Mouse (Mus musculus) CH12.LX (cell line): ENCODE data around the gene Gpatch1. TPM values are rescaled to one million over a fixed set of nuclear protein-coding genes. Genes with fewer than 3 reads are reported as not detected.
"Not testable (repeated sequence)": the region's sequence is repeated elsewhere in the genome, so short reads cannot be mapped to it uniquely, and the experiment has no call there.

Experiments
- DNase-seq: peaks from one replicate; pipeline ENCODE4 v3.0.0-alpha.2; 2013; ENCODE audit errors: extremely low read depth
- H3K27ac ChIP-seq: 2 replicates; pipeline ENCODE4 v1.5.1; 2012; ENCODE audit warnings: low read depth, mild to moderate bottlenecking, control low read depth, moderate library complexity; ENCODE audit not compliant: insufficient read depth
- H3K27me3 ChIP-seq: replicated peaks from 2 replicates; pipeline ENCODE3; 2012; ENCODE audit warnings: inconsistent platforms
- H3K36me3 ChIP-seq, 2 experiments: replicated peaks in 1 of 2; 2 replicates each; pipeline versions ENCODE3 to v1.6.1; 2012; ENCODE audit warnings: inconsistent platforms in 1 of 2, low read length in 1 of 2, mild to moderate bottlenecking in 1 of 2, mixed read lengths in 1 of 2, moderate library complexity in 1 of 2; ENCODE audit not compliant: control insufficient read depth in 1 of 2, insufficient read depth in 1 of 2
- H3K4me1 ChIP-seq, 2 experiments: 2 replicates each; pipeline ENCODE4 v1.6.1; 2012; ENCODE audit warnings: inconsistent platforms in 1 of 2, moderate library complexity in 1 of 2; ENCODE audit not compliant: insufficient read depth in 2 of 2, control insufficient read depth in 1 of 2
- H3K4me2 ChIP-seq: 2 replicates; pipeline ENCODE4 v1.6.1; 2012; ENCODE audit warnings: low read depth, mild to moderate bottlenecking, control low read depth; ENCODE audit not compliant: poor library complexity, insufficient read depth, severe bottlenecking
- H3K4me3 ChIP-seq, 3 experiments: fragments of 150-350 bp in 1 of 3; sonication (generic) in 1 of 3; replicated peaks in 1 of 3; 2 replicates each; pipeline versions ENCODE3 to v1.5.1; 2011 to 2012; ENCODE audit warnings: low read depth in 2 of 3, low read length in 2 of 3, mild to moderate bottlenecking in 2 of 3, moderate library complexity in 2 of 3, control low read depth in 1 of 3, improper control_type of control experiment in 1 of 3, inconsistent platforms in 1 of 3, mixed read lengths in 1 of 3; ENCODE audit not compliant: poor library complexity in 1 of 3
- H3K79me2 ChIP-seq: replicated peaks from 2 replicates; pipeline ENCODE4 v1.6.1; 2012; ENCODE audit warnings: mild to moderate bottlenecking, moderate library complexity; ENCODE audit not compliant: control insufficient read depth, poor library complexity, insufficient read depth, severe bottlenecking; ENCODE audit errors: extremely low read depth
- H3K9ac ChIP-seq: 2 replicates; pipeline ENCODE4 v1.6.1; 2012; ENCODE audit warnings: low read depth, mild to moderate bottlenecking, control low read depth, moderate library complexity; ENCODE audit not compliant: insufficient read depth
- H3K9me3 ChIP-seq: replicated peaks from 2 replicates; pipeline ENCODE3; 2012; ENCODE audit warnings: low read length, inconsistent platforms, mixed read lengths
- CHD1 ChIP-seq: IDR thresholded peaks from 2 replicates; pipeline ENCODE4 v1.6.1; 2012; ENCODE audit warnings: low read depth, low read length, improper control_type of control experiment, inconsistent platforms
- CHD2 ChIP-seq: IDR thresholded peaks from 2 replicates; pipeline ENCODE4 v1.6.1; 2011; ENCODE audit warnings: low read length, improper control_type of control experiment
- CTCF ChIP-seq, 2 experiments: IDR thresholded peaks in 1 of 2; conservative IDR thresholded peaks in 1 of 2; 2 replicates each; pipeline ENCODE4 v1.5.1; 2011 to 2012; ENCODE audit warnings: low read depth in 2 of 2, low read length in 2 of 2, improper control_type of control experiment in 1 of 2, inconsistent platforms in 1 of 2, mild to moderate bottlenecking in 1 of 2, moderate library complexity in 1 of 2
- EP300 ChIP-seq: IDR thresholded peaks from 2 replicates; pipeline ENCODE4 v1.6.1; 2011; ENCODE audit warnings: low read length, improper control_type of control experiment
- GABPA ChIP-seq: IDR thresholded peaks from 2 replicates; pipeline ENCODE4 v1.6.1; 2012; ENCODE audit warnings: low read depth, low read length, improper control_type of control experiment, inconsistent platforms; ENCODE audit not compliant: insufficient replicate concordance
- HCFC1 ChIP-seq: IDR thresholded peaks from 2 replicates; pipeline ENCODE4 v1.6.1; 2012; ENCODE audit warnings: low read depth, mild to moderate bottlenecking, inconsistent platforms, low read length, improper control_type of control experiment
- JUND ChIP-seq: conservative IDR thresholded peaks from 2 replicates; pipeline ENCODE4 v1.6.1; 2011; ENCODE audit warnings: low read depth, low read length, improper control_type of control experiment
- MEF2A ChIP-seq: IDR thresholded peaks from 2 replicates; pipeline ENCODE4 v1.6.1; 2014; ENCODE audit warnings: low read depth, mild to moderate bottlenecking, inconsistent platforms, low read length, improper control_type of control experiment, borderline replicate concordance
- NELFE ChIP-seq: IDR thresholded peaks from 2 replicates; pipeline ENCODE4 v1.6.1; 2011; ENCODE audit warnings: low read depth, low read length, improper control_type of control experiment
- NRF1 ChIP-seq: IDR thresholded peaks from 2 replicates; pipeline ENCODE4 v1.6.1; 2014; ENCODE audit warnings: low read depth, mild to moderate bottlenecking, inconsistent platforms, low read length, improper control_type of control experiment, moderate library complexity
- POLR2A ChIP-seq: IDR thresholded peaks from 2 replicates; pipeline ENCODE4 v1.6.1; 2011; ENCODE audit warnings: low read depth, mild to moderate bottlenecking, improper control_type of control experiment, low read length
- RAD21 ChIP-seq: IDR thresholded peaks from 2 replicates; pipeline ENCODE4 v1.6.1; 2011; ENCODE audit warnings: low read depth, mild to moderate bottlenecking, low read length, improper control_type of control experiment, moderate library complexity
- RCOR1 ChIP-seq: conservative IDR thresholded peaks from 2 replicates; pipeline ENCODE4 v1.6.1; 2012; ENCODE audit warnings: low read depth, mild to moderate bottlenecking, inconsistent platforms, low read length, improper control_type of control experiment
- SIN3A ChIP-seq: IDR thresholded peaks from 2 replicates; pipeline ENCODE4 v1.6.1; 2012; ENCODE audit warnings: low read length, improper control_type of control experiment, inconsistent platforms
- SMC3 ChIP-seq: IDR thresholded peaks from 2 replicates; pipeline ENCODE4 v1.6.1; 2011; ENCODE audit warnings: low read depth, low read length, improper control_type of control experiment
- USF1 ChIP-seq: IDR thresholded peaks from 2 replicates; pipeline ENCODE4 v1.6.1; 2014; ENCODE audit warnings: low read depth, mild to moderate bottlenecking, inconsistent platforms, low read length, improper control_type of control experiment
- ZKSCAN1 ChIP-seq: IDR thresholded peaks from 2 replicates; pipeline ENCODE4 v1.6.1; 2012; ENCODE audit warnings: low read depth, inconsistent platforms, low read length, improper control_type of control experiment, borderline replicate concordance
- ZNF384 ChIP-seq: IDR thresholded peaks from 2 replicates; pipeline ENCODE4 v1.6.1; 2012; ENCODE audit warnings: low read depth, low read length, improper control_type of control experiment, inconsistent platforms
- dilution Hi-C: fragments of 300-500 bp; cut with MboI; formaldehyde crosslinking; loops from 2 replicates; pipeline ENCODE4 v1.14.3; 2020; ENCODE audit warnings: low sequenced_read_pairs; ENCODE audit not compliant: extremely low pct_unique_long_range_greater_than_20kb, extremely low pct_ligation_motif_present
- in situ Hi-C: fragments of 300-500 bp; cut with MboI; formaldehyde crosslinking; loops from 3 replicates; pipeline ENCODE4 v1.14.3; 2019; ENCODE audit warnings: low sequenced_read_pairs, low pct_ligation_motif_present, low pct_unique_long_range_greater_than_20kb, mixed read lengths
- polyA plus RNA-seq: library from polyadenylated mRNA; unstranded; fragments of >175 nt; gene quantifications from 2 replicates; pipeline ENCODE4 v1.2.1, GENCODE M21; 2012; ENCODE audit warnings: low read depth; ENCODE audit not compliant: insufficient read length
- total RNA-seq, 2 experiments: library from RNA; depleted of rRNA; stranded (reverse); fragments of 300-350 nt in 1 of 2; fragments of >200 nt in 1 of 2; gene quantifications; 2 replicates each; pipeline ENCODE4 v1.2.3; 2012 to 2014

The Gpatch1 gene
- total and polyA plus RNA-seq, 3 experiments, result 4.3 to 14.2 (median 6.9) TPM

- Histone ChIP-seq H3K36me3 (no peaks in the 10 kb centered on the region), H3K4me2 (no peak overlapping the region), H3K9ac (no peak overlapping the region), H3K4me3 (no peak overlapping the region), H3K27ac (no peak overlapping the region), H3K9me3 (peaks cover 3% of the 10 kb centered on the region), H3K79me2 (no peaks in the 10 kb centered on the region), H3K27me3 (peaks cover 7% of the 10 kb centered on the region), H3K4me1 (peaks cover 3 to 5% of the 10 kb centered on the region in 2 experiments; a peak in 3 of 4 replicates)
- TF ChIP-seq HCFC1 (no peak), CHD1 (no peak), SMC3 (no peak), USF1 (no peak), NRF1 (no peak), RCOR1 (no peak), MEF2A (no peak), ZNF384 (no peak), EP300 (no peak)
- no peak for DNase-seq
- dilution Hi-C loops, result no loop called here
- in situ Hi-C loops, result no loop called here
Observed at GRCm38 (mm10) chr7:35322161-35322560, 3.9 kb upstream of the Gpatch1 start.

- Histone ChIP-seq H3K9ac (no peak overlapping the region), H3K9me3 (peaks cover 3% of the 10 kb centered on the region)
- TF ChIP-seq ZKSCAN1, result no peak
- no peak for TF ChIP-seq ZNF384
- TF ChIP-seq GABPA, result no peak
- TF ChIP-seq HCFC1, result no peak
- no peak for TF ChIP-seq POLR2A
- TF ChIP-seq RAD21, result no peak
- no peak for TF ChIP-seq SIN3A
- no peak for TF ChIP-seq CTCF (conservative IDR thresholded peaks at IDR 0.05 in 1 of 2, IDR thresholded peaks at IDR 0.05 in 1 of 2; ENCODE audit: low read depth in 2 of 2, low read length in 2 of 2)
- no peak for TF ChIP-seq CHD2
- no peak for TF ChIP-seq JUND
- TF ChIP-seq NELFE, result no peak
- TF ChIP-seq, all 38 proteins: peak for 0
- H3K27ac ChIP-seq, result no peak overlapping the region
- in situ Hi-C loops, result no loop called here
- no peak overlapping the region for H3K4me2 ChIP-seq
- DNase-seq, result no peak
- H3K79me2 ChIP-seq, result no peaks in the 10 kb centered on the region
- dilution Hi-C loops, result no loop called here
- H3K4me1 ChIP-seq, result peaks cover 5 to 12% of the 10 kb centered on the region in 2 experiments; a peak in 3 of 4 replicates
- peaks cover 4% of the 10 kb centered on the region for H3K27me3 ChIP-seq
- no peak overlapping the region for H3K4me3 ChIP-seq
- peaks cover 0 to 3% of the 10 kb centered on the region in 2 experiments for H3K36me3 ChIP-seq
Observed at GRCm38 (mm10) chr7:35319755-35320154, 1.5 kb upstream of the Gpatch1 start.

GRCm38 (mm10) chr7:35319221-35319620, 981 bp upstream of the Gpatch1 start:
- H3K27ac ChIP-seq, dilution Hi-C loops, H3K4me3 ChIP-seq, H3K9me3 ChIP-seq, H3K36me3 ChIP-seq, H3K79me2 ChIP-seq, H3K4me2 ChIP-seq, H3K9ac ChIP-seq, in situ Hi-C loops, H3K27me3 ChIP-seq, DNase-seq: not testable (repeated sequence)
- H3K4me1 ChIP-seq, result peaks cover 5 to 12% of the 10 kb centered on the region in 2 experiments; a peak in 3 of 4 replicates
